Mouse (Mus musculus) C2C12 (cell line): ENCODE measurements at regions not wholly inside any gene's neighbourhood (a gene's known extent, or its start where the extent isn't known, plus 50 kb on each side); places are given as distances from the start of the nearest gene placed in this dataset.

Source experiments
- H3K27me3 ChIP-seq: one replicate; pipeline ENCODE4 v1.6.1; 2011; ENCODE audit not compliant: control insufficient read depth, insufficient read depth, insufficient read length
- H3K36me3 ChIP-seq: one replicate; pipeline ENCODE4 v1.6.1; 2011; ENCODE audit not compliant: control insufficient read depth, insufficient read depth
- H3K4me3 ChIP-seq: one replicate; pipeline ENCODE4 v1.5.1; 2011; ENCODE audit warnings: mild to moderate bottlenecking, control low read depth; ENCODE audit not compliant: poor library complexity, insufficient read depth, severe bottlenecking
- H3K79me2 ChIP-seq: one replicate; pipeline ENCODE4 v1.6.1; 2011; ENCODE audit not compliant: control insufficient read depth, insufficient read depth
- H3K79me3 ChIP-seq: one replicate; pipeline ENCODE4 v1.6.1; 2011; ENCODE audit warnings: low read depth, control low read depth
- H3ac ChIP-seq: one replicate; pipeline ENCODE3; 2011; ENCODE audit warnings: low read depth; ENCODE audit not compliant: control insufficient read depth, insufficient read length
- CEBPB ChIP-seq: IDR thresholded peaks from one replicate; pipeline ENCODE4 v1.6.1; 2011; ENCODE audit warnings: low read depth, mild to moderate bottlenecking, control low read depth, moderate library complexity
- CTCF ChIP-seq: IDR thresholded peaks from one replicate; pipeline ENCODE4 v1.5.1; 2011; ENCODE audit not compliant: control insufficient read depth, insufficient read depth, insufficient read length
- FOSL1 ChIP-seq: IDR thresholded peaks from one replicate; pipeline ENCODE4 v1.8.0; 2011; ENCODE audit warnings: mild to moderate bottlenecking, low read length; ENCODE audit not compliant: poor library complexity, insufficient read depth, severe bottlenecking
- MAX ChIP-seq: IDR thresholded peaks from one replicate; pipeline ENCODE4 v1.6.1; 2011; ENCODE audit warnings: mild to moderate bottlenecking, control low read depth
- MYOD1 ChIP-seq: IDR thresholded peaks from one replicate; pipeline ENCODE4 v1.6.1; 2011; ENCODE audit warnings: low read depth; ENCODE audit not compliant: control insufficient read depth, insufficient read length
- MYOG ChIP-seq: IDR thresholded peaks from one replicate; pipeline ENCODE4 v1.6.1; 2011; ENCODE audit not compliant: control insufficient read depth, insufficient read length; ENCODE audit errors: extremely low read depth
- USF1 ChIP-seq: IDR thresholded peaks from one replicate; pipeline ENCODE4 v1.6.1; 2011; ENCODE audit warnings: low read depth, mild to moderate bottlenecking, control low read depth, moderate library complexity

GRCm38 (mm10) chr12:8864830-8865229 lies 56.6 kb upstream of the Laptm4a start:
- H3ac ChIP-seq, result peak overlapping the region; percentile 13
- H3K36me3 ChIP-seq, result no peaks in the 10 kb centered on the region
- no peaks in the 10 kb centered on the region for H3K27me3 ChIP-seq
- TF ChIP-seq CTCF, result no peak
- TF ChIP-seq CEBPB, result peak; percentile 72
- peak; percentile 6 for TF ChIP-seq MYOD1
- no peaks in the 10 kb centered on the region for H3K79me2 ChIP-seq
- H3K4me3 ChIP-seq, result no peak overlapping the region
- no peaks in the 10 kb centered on the region for H3K79me3 ChIP-seq

GRCm38 (mm10) chr12:8865250-8865649 lies 56.2 kb upstream of the Laptm4a start:
- TF ChIP-seq CTCF (no peak), MYOD1 (no peak), FOSL1 (no peak), CEBPB (no peak), MAX (no peak), USF1 (no peak), MYOG (no peak)
- H3K4me3 ChIP-seq, result no peak overlapping the region

DNA sequence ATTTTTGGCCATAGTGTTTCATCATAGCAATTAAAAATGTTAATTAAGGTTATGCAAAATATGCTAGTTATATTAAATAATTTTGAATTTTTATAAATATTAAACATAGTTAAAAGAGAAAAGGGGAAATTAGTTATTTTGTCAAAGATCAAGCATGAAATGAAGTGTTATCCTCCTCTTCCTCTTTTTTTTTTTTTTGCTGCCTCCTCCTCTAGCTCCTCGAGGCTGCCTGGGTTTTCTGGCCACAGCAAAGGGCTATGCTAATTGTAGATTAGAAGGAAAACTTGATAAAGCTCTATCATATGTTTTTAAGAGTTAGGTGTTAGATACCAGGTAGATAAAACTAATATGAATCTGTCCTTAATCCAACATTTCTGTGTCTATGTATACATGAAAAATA lies 54.4 kb upstream of the Laptm4a start:
- no peaks in the 10 kb centered on the region for H3K79me3 ChIP-seq
- H3ac ChIP-seq, result no peak overlapping the region
- no peaks in the 10 kb centered on the region for H3K27me3 ChIP-seq
- no peak overlapping the region for H3K4me3 ChIP-seq
- TF ChIP-seq MYOG (no peak), FOSL1 (no peak), MAX (no peak), CTCF (no peak)
- no peaks in the 10 kb centered on the region for H3K36me3 ChIP-seq
- no peaks in the 10 kb centered on the region for H3K79me2 ChIP-seq

More at GRCm38 (mm10) chr12:8865250-8865649, 56.2 kb upstream of the Laptm4a start:
- no peaks in the 10 kb centered on the region for H3K79me3 ChIP-seq
- H3K79me2 ChIP-seq, result no peaks in the 10 kb centered on the region
- no peaks in the 10 kb centered on the region for H3K27me3 ChIP-seq
- H3K36me3 ChIP-seq, result no peaks in the 10 kb centered on the region
- H3ac ChIP-seq, result no peak overlapping the region

DNA sequence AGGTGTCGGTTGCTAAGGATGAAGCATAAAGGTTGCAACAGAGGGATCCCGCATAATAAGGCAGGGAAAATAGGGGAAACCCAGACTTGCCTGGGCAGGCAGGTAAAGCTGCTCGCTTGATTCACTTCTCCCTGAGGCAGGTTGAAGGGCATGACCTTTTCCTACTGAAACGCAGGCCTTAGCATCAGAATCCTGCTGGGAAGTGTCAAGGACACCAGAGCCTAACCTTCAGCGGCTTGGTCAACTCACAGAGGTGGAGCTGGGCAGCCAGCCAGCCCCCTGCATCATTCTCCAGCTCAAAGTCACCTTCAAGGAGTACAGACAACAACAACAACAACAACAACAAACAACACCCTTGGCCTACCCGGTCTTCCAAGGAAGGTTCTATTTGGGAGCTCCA lies 52.8 kb upstream of the Laptm4a start:
- no peaks in the 10 kb centered on the region for H3K36me3 ChIP-seq
- TF ChIP-seq MYOG (no peak), CEBPB (no peak), MAX (no peak), MYOD1 (no peak), CTCF (no peak), USF1 (no peak), FOSL1 (no peak)

GRCm38 (mm10) chr12:8869190-8869589 lies 52.3 kb upstream of the Laptm4a start:
- no peak overlapping the region for H3ac ChIP-seq
- no peaks in the 10 kb centered on the region for H3K36me3 ChIP-seq
- no peaks in the 10 kb centered on the region for H3K79me2 ChIP-seq
- H3K4me3 ChIP-seq, result no peak overlapping the region
- TF ChIP-seq CEBPB, result no peak
- TF ChIP-seq FOSL1, result no peak
- TF ChIP-seq USF1, result no peak
- TF ChIP-seq MYOD1, result no peak
- no peak for TF ChIP-seq MAX
- TF ChIP-seq CTCF, result no peak
- no peak for TF ChIP-seq MYOG
- H3K27me3 ChIP-seq, result no peaks in the 10 kb centered on the region
- H3K79me3 ChIP-seq, result no peaks in the 10 kb centered on the region

More for the DNA sequence above, 52.8 kb upstream of the Laptm4a start:
- H3K4me3 ChIP-seq, result no peak overlapping the region
- H3K79me3 ChIP-seq, result no peaks in the 10 kb centered on the region
- no peak overlapping the region for H3ac ChIP-seq
- H3K79me2 ChIP-seq, result no peaks in the 10 kb centered on the region
- H3K27me3 ChIP-seq, result no peaks in the 10 kb centered on the region
